Mouse (Mus musculus) fibroblast of lung, adult 2 months (primary cell): ENCODE data around the gene Zfp839.
"Not testable (repeated sequence)": the region's sequence is repeated elsewhere in the genome, so short reads cannot be mapped to it uniquely, and the experiment has no call there.

Experiments used
- DNase-seq: peaks from one replicate; pipeline ENCODE4 v3.0.0-alpha.2; 2011; ENCODE audit warnings: low read depth

Zfp839 gene

DNA sequence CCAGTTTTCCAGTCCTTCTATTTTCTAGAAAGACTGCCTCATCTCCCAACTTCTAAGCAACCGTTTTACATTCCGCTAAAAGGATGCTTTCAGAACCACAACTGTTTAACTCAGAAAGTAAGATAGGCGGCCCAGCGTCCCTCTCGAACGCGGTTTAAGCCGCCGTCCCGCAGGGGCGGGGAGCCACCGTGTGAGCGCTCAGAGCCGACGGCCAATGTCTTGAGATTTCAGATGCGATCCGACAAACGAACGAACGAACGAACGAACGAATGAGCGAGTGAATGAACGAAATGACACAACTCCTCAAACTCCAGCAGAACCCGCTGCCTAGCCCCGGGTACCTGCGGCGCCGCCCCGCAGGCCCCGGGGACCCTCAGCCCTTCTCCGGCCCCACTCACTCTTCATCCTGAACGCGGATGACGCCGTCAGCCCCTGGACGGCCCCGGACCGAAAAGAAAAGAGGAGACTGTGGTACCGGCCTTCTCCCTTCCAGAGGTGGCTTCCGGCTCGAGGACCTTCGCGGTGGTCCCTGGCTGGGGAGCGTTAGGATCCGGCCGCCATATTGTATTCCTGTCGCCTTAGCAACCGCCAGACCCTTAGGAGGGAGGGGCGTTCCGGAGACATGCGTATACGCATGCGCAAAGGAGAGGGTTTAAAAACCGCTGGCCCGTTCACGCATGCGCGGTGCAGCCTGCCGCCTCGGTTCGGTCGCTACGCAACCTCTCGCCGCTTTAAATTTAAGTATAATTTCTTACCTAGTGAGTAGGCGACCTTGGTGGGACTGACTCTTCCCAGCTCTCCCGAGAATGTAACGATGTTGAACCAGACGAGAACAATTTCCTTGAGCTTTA is 9.5 kb upstream of the Zfp839 start, which contains the start of gene Mok:
Gene Mok (minus strand): TSS at position 592 of the 851 bp plus-strand sequence.
- DNase-seq = peak; percentile 88

DNA sequence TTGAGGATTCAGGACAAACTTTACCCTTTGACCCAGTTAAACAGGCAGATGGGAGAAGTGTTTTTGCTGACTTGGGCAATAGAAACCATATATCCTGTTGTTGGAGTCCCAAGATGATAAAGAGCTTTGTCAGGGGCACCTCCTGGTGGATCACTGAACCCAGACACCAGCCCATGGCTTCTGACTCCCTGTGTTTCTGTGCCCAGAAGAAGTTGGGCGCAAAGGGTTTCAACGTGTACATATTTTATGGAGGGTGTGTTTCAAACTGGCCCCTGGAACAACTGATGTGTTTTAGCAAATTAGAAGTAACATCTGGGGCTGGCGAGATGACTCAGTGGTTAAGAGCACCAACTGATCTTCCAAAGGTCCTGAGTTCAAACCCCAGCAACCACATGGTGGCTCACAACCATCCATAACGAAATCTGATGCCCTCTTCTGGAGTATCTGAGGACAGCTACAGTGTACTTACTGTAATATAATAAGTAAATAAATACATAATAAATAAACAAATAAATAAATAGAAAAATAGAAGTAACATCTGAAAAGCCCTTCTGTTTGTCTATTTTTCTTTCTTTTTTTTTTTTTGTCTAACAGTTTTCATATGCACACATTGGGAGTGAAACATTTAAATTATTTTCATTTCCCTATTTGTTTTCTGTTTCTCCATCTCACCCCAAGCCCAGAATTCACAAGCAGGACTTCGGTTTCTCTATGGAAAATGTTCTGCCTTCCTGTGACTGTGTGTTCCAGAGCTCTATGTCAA is 8.1 kb upstream of the Zfp839 start:
- no peak for DNase-seq

DNA sequence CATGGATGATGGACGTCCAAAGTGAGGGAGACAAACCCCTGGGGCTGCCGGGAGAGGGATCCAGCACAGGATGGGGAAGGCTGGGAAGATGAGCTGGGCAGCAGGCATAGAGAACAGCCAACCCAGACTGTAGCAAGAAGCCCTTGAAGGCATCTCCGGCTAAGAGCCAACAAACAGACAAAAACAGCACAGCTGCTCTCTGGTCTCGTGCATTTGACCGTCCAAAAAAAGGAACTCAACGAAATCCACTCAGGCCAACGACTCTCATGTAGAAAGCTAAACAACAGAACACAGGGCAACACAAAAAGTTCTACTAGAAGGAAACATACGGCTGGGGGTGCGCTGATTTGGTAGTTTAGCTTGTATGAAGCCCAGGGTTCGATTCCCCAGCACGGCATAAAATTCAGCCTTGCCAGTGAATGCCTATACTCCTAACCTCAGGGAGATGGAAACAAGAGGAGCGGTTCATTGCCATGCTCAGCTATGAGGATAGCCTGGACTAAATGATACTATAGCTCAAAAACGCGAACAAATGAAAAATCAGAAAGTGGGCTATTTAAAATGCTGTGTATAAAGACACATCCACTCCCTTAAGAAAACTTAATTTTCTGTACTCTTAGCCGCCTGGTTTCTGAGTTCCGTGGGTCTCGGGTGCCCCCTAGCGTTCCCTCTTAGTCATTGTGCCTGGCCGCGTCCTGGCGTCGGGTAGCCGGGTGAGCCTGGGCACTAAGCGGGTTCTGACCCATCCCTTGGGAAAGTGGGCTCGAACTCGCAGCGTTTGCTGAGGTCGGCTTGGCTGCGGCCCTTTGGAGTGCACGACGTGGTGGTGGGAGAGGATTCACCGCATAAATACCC is 6.6 kb upstream of the Zfp839 start:
- peak; percentile 54 for DNase-seq

DNA sequence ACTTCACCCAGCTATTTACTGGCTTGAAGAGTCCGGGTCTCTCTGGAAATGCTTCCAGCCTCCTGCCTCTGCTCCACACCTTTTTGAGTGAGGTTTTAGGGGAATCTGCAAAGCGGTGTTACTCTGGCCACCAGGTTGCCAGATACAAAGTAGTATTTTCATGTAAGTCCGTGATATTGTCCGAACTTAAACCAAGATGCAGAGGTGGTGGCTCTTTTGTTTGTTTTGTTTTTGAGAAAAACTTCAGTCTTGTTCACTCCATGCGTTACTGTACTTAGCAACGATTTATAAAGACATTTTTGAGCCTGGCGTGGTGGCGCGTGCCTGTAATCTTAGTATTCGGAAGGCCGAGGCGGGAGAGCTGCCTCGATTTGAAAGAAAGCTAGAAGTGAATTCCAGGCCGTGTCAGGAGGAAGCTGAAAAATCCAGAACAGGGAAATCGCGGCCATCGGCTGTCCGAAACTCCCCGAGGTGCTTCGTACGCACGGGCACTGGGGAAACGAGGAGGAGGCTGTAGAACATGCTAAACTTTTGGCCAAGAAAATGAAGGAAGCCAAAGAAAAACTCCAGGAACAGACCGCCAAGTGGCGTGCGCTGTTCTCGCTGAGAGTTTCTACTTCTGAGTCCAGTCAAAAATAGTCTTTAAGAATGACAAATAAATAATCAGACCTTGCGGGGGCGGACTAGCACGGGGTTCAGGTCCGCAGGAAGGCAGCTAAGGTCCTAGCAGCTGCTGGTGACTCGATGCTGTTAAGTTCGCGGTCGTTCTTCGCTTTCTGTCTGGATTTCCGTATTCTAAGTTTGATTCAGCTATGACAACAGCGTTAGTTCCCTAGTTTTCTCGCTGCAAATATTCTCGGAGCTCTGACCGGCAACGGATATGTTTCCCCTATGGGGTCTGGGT is 5.6 kb upstream of the Zfp839 start:
- DNase-seq = no peak

DNA sequence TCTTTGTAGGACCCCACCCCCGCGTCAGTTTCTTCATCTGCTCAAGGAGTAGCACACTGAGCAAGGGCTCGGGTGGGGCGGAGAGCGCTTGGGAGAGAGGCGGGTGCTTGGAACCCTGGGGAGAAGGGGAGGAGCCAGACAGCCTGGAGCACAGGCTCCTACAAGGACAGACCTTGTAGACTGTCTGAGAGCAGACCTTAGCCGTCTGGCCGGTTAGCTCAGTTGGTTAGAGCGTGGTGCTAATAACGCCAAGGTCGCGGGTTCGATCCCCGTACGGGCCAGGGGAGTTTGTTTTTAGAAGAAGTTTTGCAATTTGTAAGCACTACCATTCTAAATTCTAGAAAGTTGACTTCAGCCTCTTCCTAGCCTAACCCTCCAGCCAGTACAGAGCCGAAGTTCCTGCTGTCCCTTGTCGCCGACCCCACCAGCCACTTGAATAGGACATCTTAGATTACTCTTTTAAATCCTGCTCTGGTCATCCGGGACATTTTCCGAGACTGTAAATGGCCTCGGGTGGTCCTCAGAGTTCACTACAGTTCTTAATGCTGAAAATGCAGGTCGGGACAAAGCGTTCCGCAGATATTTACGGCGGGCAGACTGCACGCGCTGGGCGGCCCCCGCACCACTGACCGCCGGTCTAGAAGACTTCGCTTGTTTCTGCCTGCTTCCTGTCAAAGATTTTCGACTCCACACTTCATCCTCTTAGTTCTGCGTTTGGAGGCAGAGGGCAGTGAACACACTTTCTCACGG is 4.7 kb upstream of the Zfp839 start:
- peak; percentile 94 for DNase-seq

DNA sequence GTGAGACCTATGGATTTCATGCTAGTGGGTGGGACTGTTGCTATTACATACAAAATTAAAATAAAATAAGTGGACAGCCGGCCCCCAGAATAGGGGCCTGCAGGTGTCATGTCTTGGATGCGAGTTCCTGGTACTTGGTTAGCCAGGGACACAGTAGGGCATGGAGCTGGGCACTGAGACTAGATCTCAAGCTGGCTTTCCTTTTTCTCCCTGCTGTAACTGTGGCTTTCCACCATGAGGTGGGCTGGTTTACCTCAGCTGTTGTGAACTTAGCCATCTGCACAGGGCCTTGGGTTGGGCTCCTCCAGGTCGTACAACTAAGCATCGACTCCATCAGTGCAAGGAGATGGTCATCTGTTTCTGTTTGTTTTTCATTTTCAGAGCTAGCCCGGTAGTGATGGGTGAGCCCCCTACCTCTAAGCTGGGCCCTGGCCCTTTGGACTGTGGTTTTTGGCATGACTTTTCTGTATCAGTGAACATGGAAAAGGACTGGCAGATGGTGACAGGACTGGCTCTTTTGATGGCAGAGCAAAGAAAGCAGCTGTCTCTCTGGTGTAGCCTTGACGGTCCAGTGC is 3.8 kb upstream of the Zfp839 start:
- no peak for DNase-seq

DNA sequence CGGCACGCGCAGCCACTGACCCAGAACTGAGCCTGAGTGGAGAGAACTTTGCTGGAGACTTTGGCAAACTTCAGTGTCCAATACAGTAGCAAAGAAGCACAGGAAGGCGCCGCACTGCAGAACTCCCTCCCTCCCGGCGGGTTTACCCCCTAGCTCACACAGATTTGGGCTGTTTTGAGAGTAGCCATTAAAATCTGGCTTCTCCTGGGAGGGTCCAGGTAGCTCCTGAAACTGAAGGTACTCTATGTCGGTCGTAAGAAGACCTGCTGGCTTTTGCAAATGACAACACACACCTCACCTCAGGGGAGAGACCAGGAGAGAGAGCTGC is 840 bp downstream of the Zfp839 start:
- no peak for DNase-seq

DNA sequence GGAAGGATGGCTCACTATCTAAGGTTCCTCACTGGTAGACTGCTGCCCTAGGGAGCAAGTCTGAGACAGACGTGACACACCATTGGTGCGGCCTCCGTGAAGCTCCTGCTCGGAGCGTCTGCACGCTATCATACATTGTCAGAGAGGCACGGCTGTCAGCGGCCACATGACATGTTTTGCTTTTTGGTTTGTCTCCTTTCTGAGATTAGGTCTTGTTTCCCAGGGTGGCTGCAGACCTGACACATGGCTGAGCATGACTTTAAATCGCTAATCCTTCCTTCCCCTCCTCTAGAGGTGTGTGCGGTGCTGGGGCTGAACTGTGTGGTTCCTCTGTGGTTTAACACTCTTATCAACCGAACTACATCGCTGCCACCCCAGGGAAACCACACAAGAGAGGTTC is 1.4 kb downstream of the Zfp839 start:
- no peak for DNase-seq

DNA sequence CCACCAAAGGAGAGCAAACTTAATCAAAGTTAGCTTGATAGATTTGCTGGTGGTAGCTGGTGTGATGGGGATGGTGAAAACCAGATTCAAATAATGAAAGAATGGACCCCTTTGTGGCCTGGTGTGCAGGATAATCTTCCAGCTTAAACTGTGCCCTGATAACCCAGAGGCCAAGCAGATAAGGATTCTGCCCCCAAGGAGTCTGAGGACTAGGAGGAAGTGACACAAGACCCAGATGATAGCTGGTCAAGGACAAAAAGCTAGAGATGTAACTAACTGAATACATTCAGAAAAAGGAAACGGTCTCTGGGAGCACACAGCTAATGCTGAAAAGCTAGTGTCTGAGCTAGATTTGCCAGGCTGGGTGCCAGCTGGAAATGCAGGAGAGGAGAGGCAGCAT is 1.9 kb downstream of the Zfp839 start:
- no peak for DNase-seq

DNA sequence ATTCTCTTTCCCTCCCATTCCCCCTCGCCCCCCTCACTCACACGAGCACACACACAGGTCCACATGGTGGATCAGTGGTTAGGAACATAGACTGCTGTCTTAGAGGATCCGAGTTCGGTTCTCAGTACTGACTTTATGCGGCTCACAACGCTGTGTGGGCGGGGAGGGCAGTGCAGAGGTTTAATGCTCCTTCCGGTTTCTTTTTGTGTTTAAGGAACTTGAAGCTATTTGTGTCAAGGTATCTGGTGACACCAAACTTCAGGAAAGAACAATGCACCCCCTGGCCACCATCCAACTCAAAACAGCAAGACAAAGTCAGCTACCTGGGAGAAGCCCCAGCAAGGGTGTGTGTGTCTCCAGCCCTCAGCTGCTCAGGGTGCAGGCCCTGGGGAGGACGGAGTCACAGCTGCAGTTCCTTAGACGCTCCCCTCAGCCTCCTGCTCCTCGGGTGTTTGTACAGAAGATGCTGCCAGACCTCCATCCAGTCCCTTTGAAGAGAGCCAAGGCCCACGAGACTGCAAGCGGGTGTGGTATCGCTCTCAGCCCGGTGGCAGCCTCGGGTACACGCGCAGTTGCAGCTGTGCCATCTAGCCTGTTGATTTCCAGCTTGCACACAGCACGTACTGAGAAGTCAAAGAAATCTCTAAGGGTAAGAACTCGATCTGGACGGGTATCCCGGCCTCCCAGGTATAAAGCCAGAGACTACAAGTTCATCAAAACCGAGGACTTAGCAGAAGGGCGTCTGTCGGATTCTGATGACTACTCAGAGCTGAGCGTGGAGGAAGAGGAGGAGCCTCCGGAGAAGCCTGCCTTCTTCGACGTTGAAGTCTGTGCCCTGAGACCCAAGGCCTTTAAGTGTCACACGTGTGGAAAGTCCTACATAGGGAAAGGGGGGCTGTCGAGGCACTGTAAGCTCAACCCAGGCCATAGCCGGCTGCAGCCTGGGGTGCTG is 5.0 kb downstream of the Zfp839 start:
- DNase-seq = no peak

DNA sequence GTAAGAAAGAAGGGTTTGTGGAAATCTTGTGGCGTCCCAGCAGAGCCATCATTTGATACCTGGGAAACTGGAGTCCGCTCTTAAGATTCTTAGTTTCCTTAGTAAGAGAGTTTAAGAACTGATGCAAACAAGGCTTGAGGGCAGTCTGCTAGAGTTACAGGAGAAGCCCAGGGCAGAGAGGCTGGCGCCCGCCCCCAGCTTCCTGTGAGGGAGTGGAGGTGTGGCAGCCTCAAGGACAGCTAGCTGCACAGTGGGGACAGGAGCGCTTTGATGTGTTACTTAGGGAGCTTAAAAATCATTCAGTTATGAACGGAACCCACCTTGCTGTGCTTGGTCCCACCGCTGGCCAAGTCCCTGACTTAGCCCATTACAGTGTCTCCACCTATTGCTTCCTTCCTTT is 7.1 kb downstream of the Zfp839 start:
- no peak for DNase-seq

DNA sequence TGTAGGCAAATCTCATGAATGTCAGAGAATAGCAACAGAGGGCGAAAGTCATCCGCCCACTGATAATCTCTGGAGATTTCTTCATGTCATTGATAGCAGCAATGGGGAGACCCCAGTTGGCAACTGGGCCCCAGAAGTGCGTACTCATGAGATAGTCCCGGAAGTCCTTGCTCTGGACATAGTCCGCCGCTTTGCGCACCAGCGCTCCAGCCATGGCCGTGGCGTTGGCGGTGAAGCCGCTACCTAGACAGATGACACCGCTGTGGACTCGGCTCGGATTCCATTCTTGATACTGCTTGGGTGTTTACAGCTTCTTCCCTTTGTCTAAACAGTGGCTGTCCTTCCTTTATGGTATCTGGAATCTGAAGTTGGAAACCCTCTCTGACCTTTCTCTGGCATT is 8.6 kb downstream of the Zfp839 start:
- not testable (repeated sequence) for DNase-seq

DNA sequence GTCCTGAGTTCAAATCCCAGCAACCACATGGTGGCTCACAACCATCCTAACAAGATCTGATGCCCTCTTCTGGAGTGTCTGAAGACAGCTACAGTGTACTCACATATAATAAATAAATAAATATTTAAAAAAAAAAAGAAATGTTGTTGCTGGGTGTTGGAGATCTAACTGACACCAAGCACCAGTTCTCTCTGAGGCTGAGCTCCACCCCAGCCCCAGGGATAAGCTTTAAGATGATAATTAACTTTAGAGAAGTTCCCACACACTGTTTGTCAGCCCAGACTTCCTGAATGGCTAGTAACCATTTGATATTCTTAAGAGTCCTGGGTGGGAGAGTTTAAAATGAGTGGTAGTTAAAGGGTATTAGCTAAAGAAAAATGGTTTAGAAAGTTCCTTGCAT is 10.2 kb downstream of the Zfp839 start:
- no peak for DNase-seq

DNA sequence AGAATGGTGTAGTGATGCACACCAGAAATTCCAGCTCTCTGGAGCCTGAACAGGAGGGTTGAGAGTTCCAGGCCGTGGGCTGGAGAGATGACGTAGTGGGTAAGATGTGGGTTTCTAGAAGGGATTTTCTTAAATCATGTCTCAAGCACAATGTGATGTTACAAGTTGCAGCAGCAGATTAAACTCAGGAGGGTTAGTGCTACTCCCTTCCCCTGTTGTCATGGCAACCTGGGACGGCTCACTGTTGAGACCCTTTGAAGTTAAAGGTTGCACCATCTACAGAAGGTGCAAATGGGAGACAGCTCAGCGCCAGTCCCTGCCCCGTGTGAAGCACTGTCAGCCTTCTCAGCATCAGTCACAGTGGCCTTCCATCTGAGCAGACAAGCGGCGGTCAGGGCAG is 11.2 kb downstream of the Zfp839 start:
- no peak for DNase-seq

DNA sequence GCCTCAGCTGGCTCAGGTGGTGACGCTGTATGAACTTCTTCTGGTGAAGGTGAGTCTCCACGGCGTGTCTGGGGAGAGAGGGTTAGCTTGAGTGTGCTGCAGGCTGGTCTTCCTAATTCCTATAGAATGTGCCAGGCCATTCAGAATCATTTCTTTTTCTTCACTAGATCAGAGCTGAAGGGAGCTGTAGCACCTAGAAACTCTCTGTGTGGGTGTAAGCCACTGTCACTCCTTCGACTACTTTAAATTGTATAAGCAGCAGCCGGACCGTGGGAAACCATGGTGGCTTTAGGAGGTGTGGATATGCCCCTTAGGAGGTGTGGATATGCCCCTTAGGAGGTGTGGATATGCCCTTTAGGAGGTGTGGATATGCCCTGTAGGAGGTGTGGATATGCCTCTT is 14.0 kb downstream of the Zfp839 start:
- DNase-seq = no peak

DNA sequence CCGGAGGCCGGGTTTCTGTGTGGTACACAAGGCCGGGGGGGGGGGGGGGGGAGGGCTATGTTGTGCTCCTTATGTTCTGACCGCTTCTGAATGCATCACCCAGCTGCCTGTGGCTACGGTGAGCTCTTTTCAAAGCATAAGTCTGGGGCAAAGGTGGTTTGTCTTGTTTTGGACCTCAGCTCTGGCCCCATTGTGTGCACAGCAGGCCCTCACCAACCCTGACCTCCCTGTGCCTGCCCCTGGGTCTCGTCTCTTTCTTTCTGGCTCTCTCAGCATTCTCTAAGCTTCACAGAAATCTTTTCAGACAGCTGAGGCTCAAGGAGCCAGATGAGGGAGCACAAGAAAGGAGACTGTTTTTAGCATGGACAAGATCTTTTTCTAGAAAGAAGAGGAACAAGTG is 15.5 kb downstream of the Zfp839 start:
- DNase-seq = no peak

DNA sequence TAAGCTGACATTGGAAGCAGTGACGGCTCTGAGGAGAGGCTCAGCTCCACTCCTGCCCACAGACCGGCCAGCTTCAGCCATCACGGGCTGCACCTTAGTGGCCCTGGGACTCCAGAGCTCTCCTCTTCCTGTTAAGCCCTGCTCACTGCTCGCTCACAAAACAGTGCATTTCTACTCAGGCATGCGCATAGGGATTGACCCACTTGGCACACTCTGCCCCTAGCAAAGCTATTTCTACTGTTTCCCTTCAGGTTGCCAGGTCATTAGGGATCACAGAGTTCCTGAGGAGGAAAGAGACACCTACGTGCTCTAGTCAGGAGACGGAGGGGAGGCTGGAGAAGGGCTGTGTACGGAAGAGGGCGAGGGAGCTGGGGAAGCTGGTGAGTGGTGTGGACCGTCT is 15.9 kb downstream of the Zfp839 start:
- DNase-seq = no peak

DNA sequence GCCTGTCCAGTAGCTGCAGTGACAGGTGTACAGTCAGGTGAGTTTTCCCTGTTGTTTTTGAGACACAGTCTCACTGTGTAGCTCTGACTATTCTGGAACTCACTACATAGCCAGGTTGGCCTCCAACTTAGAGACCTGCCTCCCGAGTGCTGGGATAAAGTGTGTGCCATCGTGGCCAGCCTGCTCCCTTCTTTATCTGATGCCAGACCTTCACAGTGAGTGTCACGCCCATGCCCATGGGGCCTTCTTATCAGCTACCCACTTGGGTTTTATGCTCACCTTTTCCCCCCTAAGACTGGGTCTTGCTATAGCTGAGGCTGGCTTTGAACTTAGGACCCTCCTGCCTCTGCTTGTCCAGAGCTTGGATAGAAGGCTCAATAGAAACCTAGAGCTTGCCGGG is 20.1 kb downstream of the Zfp839 start:
- DNase-seq = no peak

DNA sequence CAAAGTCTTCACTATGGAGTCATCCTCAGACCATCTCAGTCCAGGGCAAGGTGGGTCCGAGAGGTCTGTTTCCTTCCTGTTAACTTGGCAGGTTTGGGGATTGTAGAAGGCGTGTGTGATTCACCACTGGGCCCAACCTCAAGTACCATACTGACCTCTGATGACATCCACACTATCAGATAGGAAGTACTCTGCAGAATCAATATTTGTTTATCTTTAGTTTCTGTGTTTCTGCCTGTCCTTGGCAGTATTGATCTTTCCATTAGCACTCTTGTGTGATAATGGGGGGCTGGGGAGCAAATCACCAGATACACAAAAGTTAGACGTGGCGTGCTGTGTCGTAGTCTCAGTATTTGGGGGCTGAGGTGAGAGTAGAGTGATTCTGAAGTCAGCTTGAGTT is 21.2 kb downstream of the Zfp839 start:
- DNase-seq = no peak
